Mouse (Mus musculus) spleen, adult 2 months (tissue): ENCODE measurements around the gene Ttll11.

Experiments
- CTCF ChIP-seq: fragments of 200-500 bp; IDR thresholded peaks from 2 replicates; pipeline ENCODE4 v1.5.1; 2011; ENCODE audit warnings: mild to moderate bottlenecking, inconsistent platforms; ENCODE audit not compliant: insufficient read depth, insufficient read length, insufficient replicate concordance; ENCODE audit errors: extremely low read depth
- POLR2A ChIP-seq: fragments of 200-500 bp; IDR thresholded peaks from 2 replicates; pipeline ENCODE4 v1.6.1; 2011; ENCODE audit warnings: low read depth, low read length, inconsistent platforms

- no peak for TF ChIP-seq CTCF
- TF ChIP-seq POLR2A: no peak
Observed at GRCm38 (mm10) chr2:35720956-35721355, 258.8 kb downstream of the Ttll11 start.
